Mouse (Mus musculus) ES-E14 (cell line): Measurements from ENCODE around the gene Noxo1.
"Not testable (repeated sequence)": the region's sequence is repeated elsewhere in the genome, so short reads cannot be mapped to it uniquely, and the experiment has no call there.

ENCODE experiments used
- CHD2 ChIP-seq: IDR thresholded peaks from 2 replicates; pipeline ENCODE4 v1.6.1; 2014; ENCODE audit warnings: mild to moderate bottlenecking, low read depth, low read length, inconsistent platforms
- HCFC1 ChIP-seq: IDR thresholded peaks from 2 replicates; pipeline ENCODE4 v1.6.1; 2012; ENCODE audit warnings: low read length, inconsistent platforms, borderline replicate concordance; ENCODE audit not compliant: insufficient read depth
- MAFK ChIP-seq: IDR thresholded peaks from 2 replicates; pipeline ENCODE4 v1.6.1; 2014; ENCODE audit warnings: mild to moderate bottlenecking, low read depth, low read length, inconsistent platforms; ENCODE audit not compliant: insufficient read depth
- ZC3H11A ChIP-seq: IDR thresholded peaks from 2 replicates; pipeline ENCODE4 v1.6.1; 2012; ENCODE audit warnings: low read depth, mild to moderate bottlenecking, inconsistent platforms, low read length, borderline replicate concordance

GRCm38 (mm10) chr17:24669214-24669544 is 26.9 kb upstream of the Noxo1 start:
- not testable (repeated sequence) for TF ChIP-seq MAFK, CHD2, HCFC1, ZC3H11A
